Mouse (Mus musculus) limb, embryonic 13.5 days (tissue): ENCODE measurements around the gene Socs4. TPM values are rescaled to one million over a fixed set of nuclear protein-coding genes. Genes with fewer than 3 reads are reported as not detected.

Experiments used
- ATAC-seq: fragments of 200-750 bp; cut with Nextera tagmentation; 2 replicates; pipeline ENCODE4 v1.8.0; 2017; ENCODE audit warnings: low read depth, moderate number of reproducible peaks, moderate TSS enrichment; ENCODE audit not compliant: low FRiP score
- H3K27ac ChIP-seq: fragments of 300-500 bp; sonication (generic); 2 replicates; pipeline ENCODE4 v1.5.1; 2015; ENCODE audit warnings: inconsistent platforms, mild to moderate bottlenecking, moderate library complexity
- H3K27me3 ChIP-seq: fragments of 300-500 bp; sonication (generic); 2 replicates; pipeline ENCODE4 v1.6.1; 2015; ENCODE audit warnings: mild to moderate bottlenecking, inconsistent platforms
- H3K36me3 ChIP-seq: fragments of 300-500 bp; sonication (generic); 2 replicates; pipeline ENCODE4 v1.6.1; 2015; ENCODE audit warnings: inconsistent platforms, mild to moderate bottlenecking, moderate library complexity
- H3K4me1 ChIP-seq: fragments of 300-500 bp; sonication (generic); 2 replicates; pipeline ENCODE4 v1.6.1; 2015; ENCODE audit warnings: inconsistent platforms
- H3K4me2 ChIP-seq: fragments of 300-500 bp; sonication (generic); replicated peaks from 2 replicates; pipeline ENCODE4 v1.6.1; 2015; ENCODE audit warnings: inconsistent platforms, mild to moderate bottlenecking, moderate library complexity
- H3K4me3 ChIP-seq: fragments of 300-500 bp; sonication (generic); 2 replicates; pipeline ENCODE4 v1.5.1; 2015; ENCODE audit warnings: moderate library complexity, mild to moderate bottlenecking, inconsistent platforms
- H3K9ac ChIP-seq: fragments of 300-500 bp; sonication (generic); 2 replicates; pipeline ENCODE4 v1.6.1; 2015; ENCODE audit warnings: mild to moderate bottlenecking, inconsistent platforms
- H3K9me3 ChIP-seq: fragments of 300-500 bp; sonication (generic); 2 replicates; pipeline ENCODE4 v1.6.1; 2016; ENCODE audit warnings: inconsistent platforms
- WGBS: fragments of 180-500 bp; shearing (Covaris S2); methylation state at CpG from one replicate; pipeline ENCODE4 v1.1.7; 2015; 5-methylcytosine and 5-hydroxymethylcytosine counted together
- polyA plus RNA-seq: library from polyadenylated mRNA; unstranded; fragments of >200 nt; fragmentation: Nextera tagmentation; extraction: Ambion mirVana; gene quantifications from 2 replicates; pipeline ENCODE4 v1.2.1, GENCODE M21; 2015

The Socs4 gene
- polyA plus RNA-seq, 1 experiment from 2014 or later: 3.0 TPM

GRCm38 (mm10) chr14:47294136-47294535 is 17.4 kb downstream of the Socs4 start:
- no peak overlapping the region for H3K4me2 ChIP-seq
- WGBS: 32% methylated on average over 4 of the region's 4 CpGs
- peaks cover 5% of the 10 kb centered on the region for H3K4me1 ChIP-seq
- no peak overlapping the region for H3K4me3 ChIP-seq
- no peaks in the 10 kb centered on the region for H3K9me3 ChIP-seq
- peaks cover 15% of the 10 kb centered on the region for H3K36me3 ChIP-seq
- ATAC-seq: no peak
- no peak overlapping the region for H3K27ac ChIP-seq
- no peaks in the 10 kb centered on the region for H3K27me3 ChIP-seq
- H3K9ac ChIP-seq: no peak overlapping the region

- Histone ChIP-seq H3K27ac (no peak overlapping the region), H3K9ac (no peak overlapping the region), H3K9me3 (no peaks in the 10 kb centered on the region), H3K4me3 (no peak overlapping the region), H3K36me3 (no peaks in the 10 kb centered on the region; the same call in 1 of the 2 replicates), H3K4me2 (no peak overlapping the region), H3K27me3 (no peaks in the 10 kb centered on the region), H3K4me1 (peaks cover 23% of the 10 kb centered on the region)
- WGBS: 70% methylated on average over 2 of the region's 2 CpGs
- no peak for ATAC-seq
These were observed 19.5 kb downstream of the Socs4 start for GRCm38 (mm10) chr14:47296232-47296631.

- H3K4me2 ChIP-seq: peak within 1 kb of the TSS; percentile 77
- peak within 1 kb of the TSS; percentile 98 for H3K9ac ChIP-seq
- no peaks in the 10 kb centered on the region for H3K9me3 ChIP-seq
- under 1% methylated on average over 34 of the region's 34 CpGs for WGBS
- peak within 1 kb of the TSS; percentile 98 for H3K4me3 ChIP-seq
- H3K36me3 ChIP-seq: peaks cover 8% of the 10 kb centered on the region
- ATAC-seq: peak; percentile 85
- peak within 1 kb of the TSS; percentile 97 for H3K27ac ChIP-seq
- peaks cover 24% of the 10 kb centered on the region for H3K4me1 ChIP-seq
- H3K27me3 ChIP-seq: no peaks in the 10 kb centered on the region
These were observed 21.2 kb downstream of the Socs4 start, which contains the start of gene Mapk1ip1l for GRCm38 (mm10) chr14:47297785-47298407. Gene Mapk1ip1l (plus strand): TSS chr14:47298266.

GRCm38 (mm10) chr14:47298408-47298792 is 21.7 kb downstream of the Socs4 start:
- peak; percentile 77 for ATAC-seq
- Histone ChIP-seq H3K9ac (peak overlapping the region; percentile 98), H3K4me3 (peak overlapping the region; percentile 98), H3K36me3 (peaks cover 13% of the 10 kb centered on the region), H3K4me1 (peaks cover 29% of the 10 kb centered on the region), H3K27me3 (no peaks in the 10 kb centered on the region), H3K27ac (peak overlapping the region; percentile 97), H3K9me3 (no peaks in the 10 kb centered on the region), H3K4me2 (peak overlapping the region; percentile 77)
- WGBS: under 1% methylated on average over 35 of the region's 38 CpGs

GRCm38 (mm10) chr14:47298819-47299261 is 22.1 kb downstream of the Socs4 start:
- Histone ChIP-seq H3K27me3 (no peaks in the 10 kb centered on the region), H3K4me1 (peaks cover 30% of the 10 kb centered on the region), H3K36me3 (peaks cover 14% of the 10 kb centered on the region), H3K9ac (peak overlapping the region; percentile 98), H3K4me3 (peak overlapping the region; percentile 98), H3K9me3 (no peaks in the 10 kb centered on the region), H3K4me2 (peak overlapping the region; percentile 77), H3K27ac (peak overlapping the region; percentile 97)
- peak; percentile 38; the same call in 1 of the 2 replicates for ATAC-seq
- under 1% methylated on average over 15 of the region's 15 CpGs for WGBS

GRCm38 (mm10) chr14:47302885-47303680 is 26.4 kb downstream of the Socs4 start:
- no peak overlapping the region for H3K27ac ChIP-seq
- peaks cover 26% of the 10 kb centered on the region for H3K36me3 ChIP-seq
- 72% methylated on average over 14 of the region's 14 CpGs for WGBS
- H3K9ac ChIP-seq: no peak overlapping the region
- H3K4me3 ChIP-seq: no peak overlapping the region
- H3K4me2 ChIP-seq: no peak overlapping the region
- no peak for ATAC-seq
- H3K27me3 ChIP-seq: no peaks in the 10 kb centered on the region
- H3K9me3 ChIP-seq: no peaks in the 10 kb centered on the region
- peaks cover 25% of the 10 kb centered on the region for H3K4me1 ChIP-seq

GRCm38 (mm10) chr14:47304814-47305405 is 28.2 kb downstream of the Socs4 start:
- Histone ChIP-seq H3K27ac (no peak overlapping the region), H3K27me3 (no peaks in the 10 kb centered on the region), H3K4me1 (peaks cover 17% of the 10 kb centered on the region), H3K9ac (no peak overlapping the region), H3K4me3 (no peak overlapping the region), H3K4me2 (no peak overlapping the region), H3K36me3 (peaks cover 39% of the 10 kb centered on the region), H3K9me3 (no peaks in the 10 kb centered on the region)
- no peak for ATAC-seq
- whole genome bisulfite sequencing: 96% methylated on average over 6 of the region's 6 CpGs

- no peak overlapping the region for H3K27ac ChIP-seq
- WGBS: 83% methylated on average over 4 of the region's 4 CpGs
- no peaks in the 10 kb centered on the region for H3K9me3 ChIP-seq
- no peak overlapping the region for H3K9ac ChIP-seq
- no peak overlapping the region for H3K4me3 ChIP-seq
- H3K36me3 ChIP-seq: peaks cover 49% of the 10 kb centered on the region
- ATAC-seq: no peak
- H3K27me3 ChIP-seq: no peaks in the 10 kb centered on the region
- peaks cover 8% of the 10 kb centered on the region for H3K4me1 ChIP-seq
- no peak overlapping the region for H3K4me2 ChIP-seq
These were observed 29.2 kb downstream of the Socs4 start for GRCm38 (mm10) chr14:47305933-47306332.

- no peaks in the 10 kb centered on the region for H3K27me3 ChIP-seq
- H3K4me1 ChIP-seq: peaks cover 6% of the 10 kb centered on the region
- H3K9ac ChIP-seq: no peak overlapping the region
- H3K36me3 ChIP-seq: peaks cover 55% of the 10 kb centered on the region
- H3K4me2 ChIP-seq: no peak overlapping the region
- no peak overlapping the region for H3K27ac ChIP-seq
- no peak overlapping the region for H3K4me3 ChIP-seq
- ATAC-seq: no peak
- WGBS: 84% methylated on average over 3 of the region's 3 CpGs
- H3K9me3 ChIP-seq: no peaks in the 10 kb centered on the region
These were observed 30.9 kb downstream of the Socs4 start for GRCm38 (mm10) chr14:47307669-47308068.

- H3K9ac ChIP-seq: no peak overlapping the region
- WGBS: 97% methylated on average over 1 of the region's 1 CpGs
These were observed 32.3 kb downstream of the Socs4 start for GRCm38 (mm10) chr14:47309061-47309460.

GRCm38 (mm10) chr14:47310342-47311181 is 33.8 kb downstream of the Socs4 start:
- Histone ChIP-seq H3K27me3 (no peaks in the 10 kb centered on the region), H3K4me3 (no peak overlapping the region), H3K27ac (no peak overlapping the region), H3K4me1 (no peaks in the 10 kb centered on the region), H3K9ac (no peak overlapping the region), H3K36me3 (peaks cover 64% of the 10 kb centered on the region), H3K9me3 (no peaks in the 10 kb centered on the region), H3K4me2 (no peak overlapping the region)
- no peak for ATAC-seq
- WGBS: 95% methylated on average over 18 of the region's 18 CpGs

More at GRCm38 (mm10) chr14:47309061-47309460, 32.3 kb downstream of the Socs4 start:
- H3K4me3 ChIP-seq: no peak overlapping the region
- no peaks in the 10 kb centered on the region for H3K9me3 ChIP-seq
- no peak overlapping the region for H3K27ac ChIP-seq
- H3K4me1 ChIP-seq: no peaks in the 10 kb centered on the region
- H3K27me3 ChIP-seq: no peaks in the 10 kb centered on the region
- H3K36me3 ChIP-seq: peaks cover 57% of the 10 kb centered on the region
- H3K4me2 ChIP-seq: no peak overlapping the region
- no peak for ATAC-seq
